In the genomic region with DNA sequence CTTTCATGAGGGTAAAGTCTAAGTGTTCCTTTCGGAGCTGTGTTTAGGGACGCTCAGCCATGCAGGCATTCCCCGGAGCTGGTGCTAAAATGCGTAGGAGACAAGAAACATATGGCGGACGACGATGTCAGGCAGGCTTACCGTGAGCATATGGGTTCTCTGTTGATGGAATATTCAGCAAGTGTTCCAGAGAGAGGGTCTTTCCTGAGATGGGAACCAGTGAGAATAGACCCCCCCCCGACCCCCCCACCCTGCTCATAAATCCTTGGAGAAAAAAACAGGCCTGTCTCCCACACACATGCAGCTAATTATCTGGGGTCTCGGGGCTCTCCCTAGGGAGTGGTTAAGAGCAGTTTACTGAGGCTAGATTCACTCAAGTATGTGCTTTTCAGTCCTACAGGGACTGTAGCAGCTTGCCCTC, we compare ENCODE assay signal across 12 mouse cellular contexts.
A peak's percentile ranks its signal among the peaks of the same experiment; 100 is the strongest.
DNase-seq lines count a peak whose midpoint lies in the region; ATAC-seq lines count a peak whose summit lies in the region.
"Had no signal": no experiment of that assay in that cellular context is flagged by ENCODE, and none has a peak within 500 bp of the region (broad histone marks: within the 10 kb centered on the region; RNA-seq: fewer than 3 reads in every experiment).

No protein-coding gene starts in this region.

- peak; percentile 51 for DNase-seq in embryonic facial prominence, embryonic 11.5 days (ENCODE audit: low spot score)
- no peak for DNase-seq in embryonic facial prominence, embryonic 10.5 days (ENCODE audit: low spot score)
- peak; percentile 81 for DNase-seq in right cerebral cortex, adult 18-20 months
- no peak for DNase-seq in right cerebral cortex, postnatal 4 days
- no peak for DNase-seq in urinary bladder, postnatal 10 days (ENCODE audit: low spot score)
- no peak for DNase-seq in thymus, postnatal 0 days (ENCODE audit: low spot score)
- DNase-seq: retina, postnatal 1 day had no signal

- no peak overlapping the region for H3K27ac ChIP-seq in embryonic facial prominence, embryonic 11.5 days (replicated peaks; ENCODE audit: low read depth, low read length)
- no peak overlapping the region for H3K27ac ChIP-seq in embryonic facial prominence, embryonic 10.5 days (replicated peaks)
- H3K27ac ChIP-seq in limb, embryonic 12.5 days, result peak overlapping the region; percentile 56; the same call in 1 of the 2 replicates
- no peak overlapping the region for H3K27ac ChIP-seq in midbrain, embryonic 13.5 days
- H3K27ac ChIP-seq: midbrain, embryonic 12.5 days had no signal

- H3K27me3 ChIP-seq in embryonic facial prominence, embryonic 11.5 days (ENCODE audit: control insufficient read depth, insufficient read depth, low read length), result no peaks in the 10 kb centered on the region
- no peaks in the 10 kb centered on the region for H3K27me3 ChIP-seq in embryonic facial prominence, embryonic 10.5 days (replicated peaks; ENCODE audit: low read depth, poor library complexity, severe bottlenecking)
- H3K27me3 ChIP-seq in limb, embryonic 12.5 days, result no peaks in the 10 kb centered on the region; the same call in 1 of the 2 replicates
- no peaks in the 10 kb centered on the region for H3K27me3 ChIP-seq in midbrain, embryonic 13.5 days
- H3K27me3 ChIP-seq: embryonic facial prominence, embryonic 15.5 days; midbrain, embryonic 12.5 days had no signal

- H3K4me3 ChIP-seq in embryonic facial prominence, embryonic 11.5 days (ENCODE audit: low read depth, low read length), result no peak overlapping the region
- no peak overlapping the region for H3K4me3 ChIP-seq in embryonic facial prominence, embryonic 10.5 days
- no peak overlapping the region for H3K4me3 ChIP-seq in limb, embryonic 12.5 days (replicated peaks)
- H3K4me3 ChIP-seq in midbrain, embryonic 13.5 days (replicated peaks), result no peak overlapping the region
- H3K4me3 ChIP-seq: embryonic facial prominence, embryonic 15.5 days; midbrain, embryonic 12.5 days had no signal

- ATAC-seq in embryonic facial prominence, embryonic 11.5 days (replicated peaks; ENCODE audit: insufficient number of reproducible peaks, low FRiP score, low TSS enrichment, low read depth), result no peak
- ATAC-seq in limb, embryonic 12.5 days (ENCODE audit: insufficient number of reproducible peaks, insufficient read depth, low FRiP score, low TSS enrichment, low read depth), result no peak
- no peak for ATAC-seq in midbrain, embryonic 13.5 days

- H3K4me1 ChIP-seq in embryonic facial prominence, embryonic 11.5 days (ENCODE audit: control insufficient read depth, insufficient read depth, low read length), result no peaks in the 10 kb centered on the region
- peaks cover 31% of the 10 kb centered on the region for H3K4me1 ChIP-seq in embryonic facial prominence, embryonic 10.5 days
- H3K4me1 ChIP-seq in limb, embryonic 12.5 days (replicated peaks), result peaks cover 23% of the 10 kb centered on the region
- no peaks in the 10 kb centered on the region for H3K4me1 ChIP-seq in midbrain, embryonic 13.5 days (replicated peaks)
- H3K4me1 ChIP-seq: midbrain, embryonic 12.5 days had no signal

- H3K4me2 ChIP-seq in embryonic facial prominence, embryonic 11.5 days (ENCODE audit: low read depth, low read length), result no peak overlapping the region
- H3K4me2 ChIP-seq in limb, embryonic 12.5 days, result peak overlapping the region; percentile 23
- no peak overlapping the region for H3K4me2 ChIP-seq in midbrain, embryonic 13.5 days (replicated peaks)
- H3K4me2 ChIP-seq: embryonic facial prominence, embryonic 15.5 days; heart, embryonic 11.5 days; midbrain, embryonic 12.5 days had no signal

- WGBS in embryonic facial prominence, embryonic 11.5 days, result 60% methylated on average over 10 of the region's 10 CpGs
- WGBS in embryonic facial prominence, embryonic 10.5 days, result 74% methylated on average over 10 of the region's 10 CpGs
- 19% methylated on average over 10 of the region's 10 CpGs for WGBS in limb, embryonic 12.5 days
- 77% methylated on average over 10 of the region's 10 CpGs for WGBS in midbrain, embryonic 13.5 days

- H3K36me3 ChIP-seq in embryonic facial prominence, embryonic 11.5 days (replicated peaks; ENCODE audit: control insufficient read depth, insufficient read depth, low read depth, low read length), result no peaks in the 10 kb centered on the region
- H3K36me3 ChIP-seq in embryonic facial prominence, embryonic 10.5 days (replicated peaks), result peaks cover 3% of the 10 kb centered on the region; the same call in 1 of the 2 replicates
- H3K36me3 ChIP-seq in limb, embryonic 12.5 days, result no peaks in the 10 kb centered on the region
- H3K36me3 ChIP-seq in midbrain, embryonic 13.5 days, result no peaks in the 10 kb centered on the region
- H3K36me3 ChIP-seq: embryonic facial prominence, embryonic 15.5 days; midbrain, embryonic 12.5 days had no signal

- H3K9me3 ChIP-seq in embryonic facial prominence, embryonic 11.5 days (replicated peaks; ENCODE audit: control insufficient read depth, low read length), result no peaks in the 10 kb centered on the region
- H3K9me3 ChIP-seq in embryonic facial prominence, embryonic 10.5 days, result no peaks in the 10 kb centered on the region
- no peaks in the 10 kb centered on the region for H3K9me3 ChIP-seq in limb, embryonic 12.5 days
- no peaks in the 10 kb centered on the region for H3K9me3 ChIP-seq in midbrain, embryonic 13.5 days
- H3K9me3 ChIP-seq: embryonic facial prominence, embryonic 15.5 days; midbrain, embryonic 12.5 days had no signal

- H3K9ac ChIP-seq in embryonic facial prominence, embryonic 11.5 days (replicated peaks; ENCODE audit: low read length), result no peak overlapping the region
- H3K9ac ChIP-seq in limb, embryonic 12.5 days (replicated peaks), result no peak overlapping the region
- no peak overlapping the region for H3K9ac ChIP-seq in midbrain, embryonic 13.5 days (replicated peaks)
- H3K9ac ChIP-seq: embryonic facial prominence, embryonic 15.5 days; midbrain, embryonic 12.5 days had no signal

Comparison
In these comparisons a context has a peak if more than half of its experiments do, and no peak if none do; other contexts are left out.
1. DNase-seq: peak in embryonic facial prominence, embryonic 11.5 days (single experiment) and right cerebral cortex, adult 18-20 months (single experiment); none in embryonic facial prominence, embryonic 10.5 days (single experiment), right cerebral cortex, postnatal 4 days (single experiment), urinary bladder, postnatal 10 days (single experiment) and thymus, postnatal 0 days (single experiment).